In the genomic region with DNA sequence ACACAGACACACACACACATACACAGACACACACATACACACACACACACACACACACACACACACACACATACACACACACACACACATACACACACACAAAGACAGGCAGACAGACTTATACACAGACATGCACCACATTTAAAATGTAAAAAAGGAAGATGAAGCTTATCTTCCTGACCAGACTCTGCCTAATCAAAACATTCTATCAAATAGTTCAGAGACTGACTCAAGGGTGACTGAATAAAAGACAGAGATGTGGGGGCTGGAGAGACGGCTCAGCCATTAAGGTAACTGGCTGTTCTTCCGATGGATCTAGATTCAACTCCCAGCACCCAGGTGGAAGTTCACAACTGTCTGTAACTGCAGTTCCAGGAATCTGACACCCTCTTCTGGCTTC, we compare ENCODE assay signal across 1 mouse cellular context.
A peak's percentile ranks its signal among the peaks of the same experiment; 100 is the strongest.
TF ChIP-seq lines count a peak whose summit lies in the region.

No protein-coding gene starts in this region.

TF ChIP-seq in MEL, 35 proteins besides CTCF, POLR2A, EP300 and RAD21 (continued from another document):
- TF ChIP-seq USF1 (IDR thresholded peaks at IDR 0.05; ENCODE audit: low read depth, low read length) (no peak), ETS1 (IDR thresholded peaks at IDR 0.05; ENCODE audit: low read depth, low read length) (peak; percentile 85), MYC (IDR thresholded peaks at IDR 0.05; ENCODE audit: low read depth, low read length) (peak; percentile 65; the same call in 1 of the 2 replicates), HCFC1 (IDR thresholded peaks at IDR 0.05; ENCODE audit: low read depth, low read length) (no peak; the same call in 1 of the 2 replicates), NELFE (IDR thresholded peaks at IDR 0.05; ENCODE audit: low read depth, low read length) (no peak), POLR2AphosphoS2 (IDR thresholded peaks at IDR 0.05; ENCODE audit: low read length) (no peak), GABPA (IDR thresholded peaks at IDR 0.05; ENCODE audit: low read depth, low read length) (no peak), MEF2A (IDR thresholded peaks at IDR 0.05; ENCODE audit: extremely low read depth, insufficient replicate concordance, low read depth, low read length, poor library complexity, severe bottlenecking) (no peak), E2F4 (IDR thresholded peaks at IDR 0.05; ENCODE audit: borderline replicate concordance, low read depth, low read length) (no peak), TBP (IDR thresholded peaks at IDR 0.05; ENCODE audit: low read depth, low read length) (0 out of 2 replicates have a peak, but pooled peaks have one; percentile 43), CHD2 (IDR thresholded peaks at IDR 0.05; ENCODE audit: low read length) (no peak), MAFK (IDR thresholded peaks at IDR 0.05; ENCODE audit: borderline replicate concordance, low read depth, low read length) (no peak), SIN3A (IDR thresholded peaks at IDR 0.05; ENCODE audit: low read length) (no peak; the same call in none of the 2 replicates), SMC3 (IDR thresholded peaks at IDR 0.05; ENCODE audit: low read depth, low read length) (no peak), MAZ (IDR thresholded peaks at IDR 0.05; ENCODE audit: low read depth, low read length) (no peak), NRF1 (IDR thresholded peaks at IDR 0.05; ENCODE audit: insufficient read depth, low read depth, low read length, poor library complexity, severe bottlenecking) (no peak), MAX (IDR thresholded peaks at IDR 0.05; ENCODE audit: low read length) (no peak), ZKSCAN1 (IDR thresholded peaks at IDR 0.05; ENCODE audit: low read depth, low read length) (no peak), GATA1 (IDR thresholded peaks at IDR 0.05; ENCODE audit: low read depth, low read length) (peak; percentile 94), ZNF384 (IDR thresholded peaks at IDR 0.05; ENCODE audit: low read depth, low read length) (no peak), ZC3H11A (IDR thresholded peaks at IDR 0.05; ENCODE audit: low read depth, low read length) (no peak), ELF1 (IDR thresholded peaks at IDR 0.05; ENCODE audit: low read depth, low read length) (no peak), UBTF (IDR thresholded peaks at IDR 0.05; ENCODE audit: borderline replicate concordance, insufficient read depth, low read depth, low read length) (no peak), TAL1 (IDR thresholded peaks at IDR 0.05; ENCODE audit: low read length) (peak; percentile 80), USF2 (IDR thresholded peaks at IDR 0.05; ENCODE audit: borderline replicate concordance in 1 of 2, insufficient read depth in 1 of 2, low read depth in 1 of 2, low read length in 2 of 2) (no peak), KAT2A (conservative IDR thresholded peaks at IDR 0.05; ENCODE audit: low read depth, low read length) (no peak), BHLHE40 (IDR thresholded peaks at IDR 0.05; ENCODE audit: borderline replicate concordance, low read depth, low read length) (no peak), ZMIZ1 (IDR thresholded peaks at IDR 0.05; ENCODE audit: low read depth, low read length) (no peak), TCF12 (IDR thresholded peaks at IDR 0.05; ENCODE audit: low read depth, low read length) (peak; percentile 91), CHD1 (IDR thresholded peaks at IDR 0.05; ENCODE audit: low read depth, low read length) (no peak), MYB (IDR thresholded peaks at IDR 0.05; ENCODE audit: low read depth, low read length) (no peak), RCOR1 (IDR thresholded peaks at IDR 0.05; ENCODE audit: low read depth, low read length) (peak; percentile 74; the same call in 1 of the 2 replicates), JUND (IDR thresholded peaks at IDR 0.05; ENCODE audit: low read depth, low read length) (no peak)
